8 mouse cellular contexts compared by ENCODE assay signal in genomic region chr3:101551457-101552230, GRCm38 (mm10). TPM values are rescaled to one million over a fixed set of nuclear protein-coding genes. Genes with fewer than 3 reads are reported as not detected.
DNase-seq lines count a peak whose midpoint lies in the region; ATAC-seq and TF ChIP-seq lines count a peak whose summit lies in the region.

No protein-coding gene starts in this region.

- H3K9me3 ChIP-seq in heart, embryonic 12.5 days (replicated peaks) = no peaks in the 10 kb centered on the region
- no peaks in the 10 kb centered on the region for H3K9me3 ChIP-seq in lung, embryonic 14.5 days (ENCODE audit: low read depth, low read length)

- H3K9ac ChIP-seq in heart, embryonic 12.5 days = peak overlapping the region; percentile 19; the same call in 1 of the 2 replicates
- H3K9ac ChIP-seq in lung, embryonic 14.5 days = no peak overlapping the region; the same call in 1 of the 2 replicates

- peaks cover 41% of the 10 kb centered on the region for H3K4me1 ChIP-seq in heart, embryonic 12.5 days (replicated peaks)
- H3K4me1 ChIP-seq in lung, embryonic 14.5 days (ENCODE audit: insufficient read depth) = peaks cover 10% of the 10 kb centered on the region; the same call in 1 of the 2 replicates

- peak overlapping the region; percentile 12; the same call in 1 of the 2 replicates for H3K4me3 ChIP-seq in heart, embryonic 12.5 days
- H3K4me3 ChIP-seq in lung, embryonic 14.5 days (ENCODE audit: low read depth, low read length) = no peak overlapping the region

- no peaks in the 10 kb centered on the region for H3K27me3 ChIP-seq in heart, embryonic 12.5 days (replicated peaks)
- no peaks in the 10 kb centered on the region for H3K27me3 ChIP-seq in lung, embryonic 14.5 days (ENCODE audit: insufficient read depth, low read length)

- WGBS in heart, embryonic 12.5 days = 23% methylated on average over 25 of the region's 26 CpGs
- 54% methylated on average over 26 of the region's 26 CpGs for WGBS in lung, embryonic 14.5 days

- TF ChIP-seq CTCF in lung, embryonic 14.5 days (IDR thresholded peaks at IDR 0.05; ENCODE audit: low read depth) = no peak

- peak; percentile 51 for DNase-seq in kidney, adult 11 months
- no peak for DNase-seq in kidney, postnatal 14 days
- DNase-seq in kidney, postnatal 25 days = peak; percentile 34 to 83
- DNase-seq in lung, embryonic 14.5 days = peak; percentile 41
- peak; percentile 28 for DNase-seq in retina, postnatal 7 days (ENCODE audit: low read depth, low spot score)

- peak overlapping the region; percentile 53 for H3K4me2 ChIP-seq in heart, embryonic 12.5 days
- H3K4me2 ChIP-seq in lung, embryonic 14.5 days = peak overlapping the region; percentile 23; the same call in 1 of the 2 replicates

- H3K27ac ChIP-seq in heart, embryonic 12.5 days (ENCODE audit: poor library complexity, severe bottlenecking) = peak overlapping the region; percentile 56
- H3K27ac ChIP-seq in lung, embryonic 14.5 days (ENCODE audit: low read depth) = peak overlapping the region; percentile 33

- peak; percentile 87 for ATAC-seq in common myeloid progenitor, adult 5-6 weeks (replicated peaks; ENCODE audit: low read depth, poor library complexity, severe bottlenecking)
- peak; percentile 93 for ATAC-seq in heart, embryonic 12.5 days (ENCODE audit: insufficient number of reproducible peaks, low FRiP score)
- peak; percentile 84 for ATAC-seq in lung, embryonic 14.5 days (ENCODE audit: insufficient read depth)
- ATAC-seq in activated CD4-positive, CD25-positive, alpha-beta regulatory T cell, adult 4 months = no peak

- no peaks in the 10 kb centered on the region for H3K36me3 ChIP-seq in heart, embryonic 12.5 days
- no peaks in the 10 kb centered on the region for H3K36me3 ChIP-seq in lung, embryonic 14.5 days (ENCODE audit: insufficient read depth)

RNA-seq across cellular contexts. Expression of gene Atp1a1, which starts 52.8 kb away (rescaled TPM):
- total RNA-seq in common myeloid progenitor, adult 5-6 weeks (2017) = 120 and 133 TPM in 2 replicates
- 277 and 294 TPM in 2 replicates for polyA plus RNA-seq in heart, embryonic 12.5 days (2016; fragmentation: Nextera tagmentation; extraction: Ambion mirVana)
- 150 and 155 TPM in 2 replicates for polyA plus RNA-seq in lung, embryonic 14.5 days (2014; fragmentation: Nextera tagmentation; extraction: Ambion mirVana)
- polyA plus RNA-seq in activated CD4-positive, CD25-positive, alpha-beta regulatory T cell, adult 4 months (2017; shearing (Covaris generic)) = 10 to 100 TPM; 15.1 to 17.4 TPM
